Mouse (Mus musculus) heart, postnatal 0 days (tissue): ENCODE data around the gene Lamb3.
"Not testable (repeated sequence)": the region's sequence is repeated elsewhere in the genome, so short reads cannot be mapped to it uniquely, and the experiment has no call there.

Experiments
- CTCF ChIP-seq: IDR thresholded peaks from 2 replicates; pipeline ENCODE4 v1.5.1; 2016; ENCODE audit warnings: antibody characterized with exemption, control low read depth, low read depth
- EP300 ChIP-seq: IDR thresholded peaks from 2 replicates; pipeline ENCODE4 v1.6.1; 2016; ENCODE audit warnings: antibody characterized with exemption, low read depth

GRCm38 (mm10) chr1:193253895-193254294 lies 46.4 kb downstream of the Lamb3 start:
- TF ChIP-seq CTCF, EP300: not testable (repeated sequence)
